Mouse (Mus musculus) forebrain, embryonic 14.5 days (tissue): ENCODE data around the gene Ccdc171. TPM values are rescaled to one million over a fixed set of nuclear protein-coding genes. Genes with fewer than 3 reads are reported as not detected.
"Not testable (repeated sequence)": the region's sequence is repeated elsewhere in the genome, so short reads cannot be mapped to it uniquely, and the experiment has no call there.

Experiments used
- ATAC-seq: fragments of 200-750 bp; cut with Nextera tagmentation; 2 replicates; pipeline ENCODE4 v1.8.0; 2017; ENCODE audit warnings: mild to moderate bottlenecking, moderate library complexity
- DNase-seq: peaks from one replicate; pipeline ENCODE4 v3.0.0-alpha.2; 2015; ENCODE audit warnings: low spot score
- H3K27ac ChIP-seq: fragments of 300-500 bp; sonication (generic); 2 replicates; pipeline ENCODE4 v1.5.1; 2014; ENCODE audit warnings: low read depth, mild to moderate bottlenecking, control low read depth, low read length, moderate library complexity
- H3K27me3 ChIP-seq: fragments of 300-500 bp; sonication (generic); replicated peaks from 2 replicates; pipeline ENCODE4 v1.6.1; 2014; ENCODE audit warnings: low read length, control low read depth, mixed read lengths; ENCODE audit not compliant: control insufficient read depth, insufficient read depth
- H3K36me3 ChIP-seq: fragments of 300-500 bp; sonication (generic); 2 replicates; pipeline ENCODE4 v1.6.1; 2014; ENCODE audit warnings: low read length, control low read depth; ENCODE audit not compliant: control insufficient read depth, insufficient read depth
- H3K4me1 ChIP-seq: fragments of 300-500 bp; sonication (generic); 2 replicates; pipeline ENCODE4 v1.6.1; 2014; ENCODE audit warnings: antibody characterized with exemption, low read length, control low read depth; ENCODE audit not compliant: control insufficient read depth, insufficient read depth
- H3K4me2 ChIP-seq: fragments of 300-500 bp; sonication (generic); 2 replicates; pipeline ENCODE4 v1.6.1; 2014; ENCODE audit warnings: mild to moderate bottlenecking, control low read depth, low read length
- H3K4me3 ChIP-seq: fragments of 300-500 bp; sonication (generic); 2 replicates; pipeline ENCODE4 v1.5.1; 2014; ENCODE audit warnings: low read depth, low read length, control low read depth
- H3K9ac ChIP-seq: fragments of 300-500 bp; sonication (generic); 2 replicates; pipeline ENCODE4 v1.6.1; 2014; ENCODE audit warnings: mild to moderate bottlenecking, low read length, control low read depth, moderate library complexity
- H3K9me3 ChIP-seq: fragments of 300-500 bp; sonication (generic); replicated peaks from 2 replicates; pipeline ENCODE4 v1.6.1; 2016; ENCODE audit warnings: low read length, control low read depth, mixed read lengths; ENCODE audit not compliant: control insufficient read depth
- WGBS: fragments of 180-500 bp; shearing (Covaris S2); extraction: QIAGEN DNeasy Blood & Tissue Kit; methylation state at CpG from one replicate; pipeline ENCODE4 v1.1.7; 2014; 5-methylcytosine and 5-hydroxymethylcytosine counted together
- polyA plus RNA-seq: library from polyadenylated mRNA; unstranded; fragments of >200 nt; fragmentation: Nextera tagmentation; extraction: Ambion mirVana; gene quantifications from 2 replicates; pipeline ENCODE4 v1.2.1, GENCODE M21; 2014

Gene Ccdc171
- polyA plus RNA-seq, 1 experiment from 2014 or later, result 3.8 TPM

- H3K9me3 ChIP-seq, result no peaks in the 10 kb centered on the region
- H3K9ac ChIP-seq, result no peak overlapping the region
- H3K27ac ChIP-seq, result no peak overlapping the region
- peak; percentile 67 for DNase-seq
- ATAC-seq, result no peak
- H3K36me3 ChIP-seq, result no peaks in the 10 kb centered on the region
- 21% methylated on average over 1 of the region's 1 CpGs for WGBS
- no peak overlapping the region for H3K4me2 ChIP-seq
- H3K4me1 ChIP-seq, result no peaks in the 10 kb centered on the region
- H3K27me3 ChIP-seq, result no peaks in the 10 kb centered on the region
- no peak overlapping the region for H3K4me3 ChIP-seq
Measured at GRCm38 (mm10) chr4:83580157-83580556, 54.8 kb downstream of the Ccdc171 start.

- Histone ChIP-seq H3K9ac (no peak overlapping the region), H3K4me3 (no peak overlapping the region), H3K9me3 (no peaks in the 10 kb centered on the region), H3K4me1 (no peaks in the 10 kb centered on the region), H3K36me3 (no peaks in the 10 kb centered on the region), H3K27me3 (no peaks in the 10 kb centered on the region), H3K4me2 (no peak overlapping the region), H3K27ac (no peak overlapping the region)
- DNase-seq, result no peak
- no peak for ATAC-seq
- 90% methylated on average over 1 of the region's 1 CpGs for WGBS
Measured at GRCm38 (mm10) chr4:83587563-83587962, 62.2 kb downstream of the Ccdc171 start.

- no peak overlapping the region for H3K4me2 ChIP-seq
- H3K27me3 ChIP-seq, result no peaks in the 10 kb centered on the region
- no peak overlapping the region for H3K9ac ChIP-seq
- ATAC-seq (no peak), DNase-seq (peak; percentile 53)
- H3K4me3 ChIP-seq, result no peak overlapping the region
- H3K4me1 ChIP-seq, result no peaks in the 10 kb centered on the region
- H3K9me3 ChIP-seq, result no peaks in the 10 kb centered on the region
- H3K27ac ChIP-seq, result no peak overlapping the region
- WGBS, result 27% methylated on average over 2 of the region's 2 CpGs
- H3K36me3 ChIP-seq, result no peaks in the 10 kb centered on the region
Measured at GRCm38 (mm10) chr4:83596486-83596885, 71.1 kb downstream of the Ccdc171 start.

GRCm38 (mm10) chr4:83611111-83611510, 85.8 kb downstream of the Ccdc171 start:
- Histone ChIP-seq H3K9ac (no peak overlapping the region), H3K4me2 (no peak overlapping the region), H3K4me3 (no peak overlapping the region), H3K27me3 (no peaks in the 10 kb centered on the region), H3K36me3 (no peaks in the 10 kb centered on the region), H3K9me3 (no peaks in the 10 kb centered on the region), H3K4me1 (no peaks in the 10 kb centered on the region), H3K27ac (no peak overlapping the region)
- ATAC-seq (no peak), DNase-seq (no peak)
- 74% methylated on average over 3 of the region's 3 CpGs for WGBS

- WGBS, result 36% methylated on average over 11 of the region's 13 CpGs
- not testable (repeated sequence) for ATAC-seq, H3K4me3 ChIP-seq, H3K36me3 ChIP-seq, DNase-seq, H3K27ac ChIP-seq, H3K27me3 ChIP-seq, H3K9me3 ChIP-seq, H3K9ac ChIP-seq, H3K4me1 ChIP-seq, H3K4me2 ChIP-seq
Measured at GRCm38 (mm10) chr4:83623021-83623711, 97.8 kb downstream of the Ccdc171 start.

GRCm38 (mm10) chr4:83623732-83624131, 98.4 kb downstream of the Ccdc171 start:
- no peaks in the 10 kb centered on the region for H3K4me1 ChIP-seq
- ATAC-seq (no peak), DNase-seq (no peak)
- 83% methylated on average over 4 of the region's 4 CpGs for WGBS
- H3K9ac ChIP-seq, result no peak overlapping the region
- no peak overlapping the region for H3K27ac ChIP-seq
- H3K27me3 ChIP-seq, result no peaks in the 10 kb centered on the region
- no peak overlapping the region for H3K4me3 ChIP-seq
- no peaks in the 10 kb centered on the region for H3K36me3 ChIP-seq
- H3K4me2 ChIP-seq, result no peak overlapping the region
- no peaks in the 10 kb centered on the region for H3K9me3 ChIP-seq

- WGBS, result 90% methylated on average over 4 of the region's 4 CpGs
- Histone ChIP-seq H3K4me2 (no peak overlapping the region), H3K27me3 (no peaks in the 10 kb centered on the region), H3K36me3 (no peaks in the 10 kb centered on the region), H3K27ac (no peak overlapping the region), H3K9me3 (no peaks in the 10 kb centered on the region), H3K4me3 (no peak overlapping the region), H3K9ac (no peak overlapping the region), H3K4me1 (peaks cover 1% of the 10 kb centered on the region)
- ATAC-seq (no peak), DNase-seq (no peak)
Measured at GRCm38 (mm10) chr4:83651453-83651852, 126.1 kb downstream of the Ccdc171 start.

- DNase-seq, result no peak
- WGBS, result 29% methylated on average over 6 of the region's 6 CpGs
- no peak overlapping the region for H3K27ac ChIP-seq
Measured at GRCm38 (mm10) chr4:83655396-83655795, 130.1 kb downstream of the Ccdc171 start.

GRCm38 (mm10) chr4:83656571-83656970, 131.2 kb downstream of the Ccdc171 start:
- Histone ChIP-seq H3K4me3 (no peak overlapping the region), H3K36me3 (no peaks in the 10 kb centered on the region), H3K9me3 (no peaks in the 10 kb centered on the region), H3K9ac (peak overlapping the region; percentile 10; the same call in 1 of the 2 replicates), H3K4me2 (peak overlapping the region; percentile 30), H3K4me1 (peaks cover 7% of the 10 kb centered on the region), H3K27me3 (no peaks in the 10 kb centered on the region), H3K27ac (no peak overlapping the region)
- 10% methylated on average over 10 of the region's 10 CpGs for whole genome bisulfite sequencing
- ATAC-seq, result peak; percentile 67
- DNase-seq, result peak; percentile 57

More at GRCm38 (mm10) chr4:83655396-83655795, 130.1 kb downstream of the Ccdc171 start:
- Histone ChIP-seq H3K9ac (no peak overlapping the region), H3K4me3 (no peak overlapping the region), H3K4me2 (no peak overlapping the region), H3K27me3 (no peaks in the 10 kb centered on the region), H3K4me1 (peaks cover 7% of the 10 kb centered on the region), H3K36me3 (no peaks in the 10 kb centered on the region), H3K9me3 (no peaks in the 10 kb centered on the region)
- ATAC-seq, result no peak
